Mouse (Mus musculus) intestine, embryonic 16.5 days (tissue): ENCODE measurements around the gene Gpsm2. TPM values are rescaled to one million over a fixed set of nuclear protein-coding genes. Genes with fewer than 3 reads are reported as not detected.
"Not testable (repeated sequence)": the region's sequence is repeated elsewhere in the genome, so short reads cannot be mapped to it uniquely, and the experiment has no call there.

Experiments used
- ATAC-seq: fragments of 200-750 bp; cut with Nextera tagmentation; 2 replicates; pipeline ENCODE4 v1.8.0; 2017; ENCODE audit warnings: moderate TSS enrichment, moderate library complexity
- H3K27ac ChIP-seq: fragments of 300-500 bp; sonication (generic); 2 replicates; pipeline ENCODE4 v1.5.1; 2014; ENCODE audit warnings: mild to moderate bottlenecking, low read length
- H3K27me3 ChIP-seq: fragments of 300-500 bp; sonication (generic); replicated peaks from 2 replicates; pipeline ENCODE4 v1.6.1; 2014; ENCODE audit warnings: low read length, control low read depth, mixed read lengths; ENCODE audit not compliant: control insufficient read depth, insufficient read depth
- H3K36me3 ChIP-seq: fragments of 300-500 bp; sonication (generic); 2 replicates; pipeline ENCODE4 v1.6.1; 2014; ENCODE audit warnings: low read length, control low read depth; ENCODE audit not compliant: control insufficient read depth, insufficient read depth
- H3K4me1 ChIP-seq: fragments of 300-500 bp; sonication (generic); 2 replicates; pipeline ENCODE4 v1.6.1; 2014; ENCODE audit warnings: low read length, control low read depth, mixed read lengths; ENCODE audit not compliant: control insufficient read depth, insufficient read depth
- H3K4me2 ChIP-seq: fragments of 300-500 bp; sonication (generic); 2 replicates; pipeline ENCODE4 v1.6.1; 2014; ENCODE audit warnings: low read depth, low read length, control low read depth
- H3K4me3 ChIP-seq: fragments of 300-500 bp; sonication (generic); 2 replicates; pipeline ENCODE4 v1.5.1; 2014; ENCODE audit warnings: mild to moderate bottlenecking, low read length
- H3K9ac ChIP-seq: fragments of 300-500 bp; sonication (generic); 2 replicates; pipeline ENCODE4 v1.6.1; 2014; ENCODE audit warnings: low read depth, low read length
- H3K9me3 ChIP-seq: fragments of 300-500 bp; sonication (generic); 2 replicates; pipeline ENCODE4 v1.6.1; 2016; ENCODE audit warnings: low read length, control low read depth; ENCODE audit not compliant: control insufficient read depth
- WGBS: fragments of 180-500 bp; shearing (Covaris S2); extraction: QIAGEN DNeasy Blood & Tissue Kit; methylation state at CpG from one replicate; pipeline ENCODE4 v1.1.7; 2014; 5-methylcytosine and 5-hydroxymethylcytosine counted together
- polyA plus RNA-seq: library from polyadenylated mRNA; unstranded; fragments of >200 nt; fragmentation: Nextera tagmentation; extraction: Ambion mirVana; gene quantifications from 2 replicates; pipeline ENCODE4 v1.2.1, GENCODE M21; 2015

Gpsm2 gene
- polyA plus RNA-seq, 1 experiment from 2014 or later: 49.5 TPM

DNA sequence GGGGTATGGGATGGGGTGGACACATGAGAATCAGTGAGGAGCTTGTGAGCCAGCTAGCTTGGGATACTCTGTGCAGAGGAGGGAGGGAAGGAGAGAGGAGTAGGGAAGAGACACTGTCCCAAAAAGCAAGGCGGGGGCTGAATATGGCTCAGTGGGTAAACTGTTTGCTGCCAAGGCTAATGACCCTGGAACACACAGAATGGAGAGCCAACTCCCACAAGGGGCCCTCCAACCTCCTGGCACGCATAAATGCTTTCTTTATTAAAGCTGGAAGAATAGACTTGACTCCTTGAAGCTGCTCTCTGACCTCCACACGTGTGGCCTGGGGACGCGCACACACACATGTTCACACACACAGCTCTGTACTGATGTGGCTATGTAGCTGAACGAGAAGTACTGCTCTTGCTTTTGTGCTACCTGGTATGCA is 33.1 kb downstream of the Gpsm2 start:
- ATAC-seq: no peak
- H3K36me3 ChIP-seq: peaks cover 11% of the 10 kb centered on the region; the same call in 1 of the 2 replicates
- no peaks in the 10 kb centered on the region for H3K27me3 ChIP-seq
- no peak overlapping the region for H3K4me3 ChIP-seq
- WGBS: 88% methylated on average over 6 of the region's 6 CpGs
- no peaks in the 10 kb centered on the region for H3K4me1 ChIP-seq
- H3K4me2 ChIP-seq: no peak overlapping the region
- H3K27ac ChIP-seq: no peak overlapping the region
- no peaks in the 10 kb centered on the region for H3K9me3 ChIP-seq
- no peak overlapping the region for H3K9ac ChIP-seq

GRCm38 (mm10) chr3:108685701-108686100 is 36.4 kb downstream of the Gpsm2 start:
- Histone ChIP-seq H3K4me2 (no peak overlapping the region), H3K4me3 (no peak overlapping the region), H3K36me3 (peaks cover 24% of the 10 kb centered on the region), H3K27me3 (no peaks in the 10 kb centered on the region), H3K4me1 (no peaks in the 10 kb centered on the region), H3K9ac (no peak overlapping the region), H3K27ac (no peak overlapping the region), H3K9me3 (no peaks in the 10 kb centered on the region)
- no peak for ATAC-seq
- 98% methylated on average over 7 of the region's 7 CpGs for WGBS

DNA sequence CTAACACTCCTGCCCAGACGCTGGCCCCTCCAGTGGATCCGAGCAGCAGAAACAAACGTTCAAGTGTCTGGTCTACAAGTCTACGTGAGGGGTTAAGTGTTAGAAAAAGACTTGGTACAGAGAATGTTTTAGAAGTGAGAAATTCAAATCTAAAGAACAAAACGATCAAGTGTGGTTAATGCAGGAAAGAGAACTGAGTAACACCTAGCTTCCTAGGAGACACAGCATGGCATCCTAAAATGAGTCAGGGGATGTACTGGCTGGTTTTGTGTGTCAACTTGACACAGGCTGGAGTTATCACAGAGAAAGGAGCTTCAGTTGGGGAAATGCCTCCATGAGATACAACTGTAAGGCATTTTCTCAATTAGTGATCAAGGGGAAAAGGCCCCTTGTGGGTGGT is 38.5 kb downstream of the Gpsm2 start:
- not testable (repeated sequence) for H3K9ac ChIP-seq, H3K4me2 ChIP-seq, H3K27me3 ChIP-seq, H3K9me3 ChIP-seq, H3K27ac ChIP-seq, H3K4me3 ChIP-seq, ATAC-seq, H3K4me1 ChIP-seq
- 93% methylated on average over 5 of the region's 5 CpGs for WGBS
- H3K36me3 ChIP-seq: peaks cover 24% of the 10 kb centered on the region

- Histone ChIP-seq H3K27ac (no peak overlapping the region), H3K4me2 (no peak overlapping the region), H3K4me1 (no peaks in the 10 kb centered on the region), H3K9me3 (no peaks in the 10 kb centered on the region), H3K36me3 (peaks cover 24% of the 10 kb centered on the region), H3K4me3 (no peak overlapping the region), H3K9ac (no peak overlapping the region), H3K27me3 (no peaks in the 10 kb centered on the region)
- 80% methylated on average over 4 of the region's 4 CpGs for WGBS
- ATAC-seq: no peak
Measured at GRCm38 (mm10) chr3:108681004-108681403, 41.1 kb downstream of the Gpsm2 start.

DNA sequence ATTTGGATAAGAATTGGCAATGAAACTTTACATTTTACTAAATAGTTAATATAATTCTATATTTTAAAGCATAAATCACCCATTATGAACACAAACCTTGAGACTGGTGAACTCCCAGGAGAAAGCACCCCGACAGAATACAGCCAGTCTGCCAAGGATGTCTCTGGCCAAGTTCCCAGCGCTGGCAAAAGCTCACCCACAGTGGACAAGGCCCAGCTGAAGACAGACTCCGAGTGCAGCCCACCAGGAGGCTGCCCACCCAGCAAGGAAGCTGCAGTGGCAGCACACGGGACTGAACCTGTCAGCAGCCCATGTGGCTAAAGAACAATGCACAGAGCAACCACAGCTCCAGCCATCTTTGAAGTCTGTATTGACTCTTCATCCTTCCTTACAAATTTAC is 45.5 kb downstream of the Gpsm2 start:
- no peak for ATAC-seq
- Histone ChIP-seq H3K9me3 (no peaks in the 10 kb centered on the region), H3K4me3 (no peak overlapping the region), H3K27me3 (no peaks in the 10 kb centered on the region), H3K4me1 (no peaks in the 10 kb centered on the region), H3K36me3 (peaks cover 22% of the 10 kb centered on the region), H3K9ac (no peak overlapping the region), H3K4me2 (no peak overlapping the region), H3K27ac (no peak overlapping the region)
- WGBS: 71% methylated on average over 4 of the region's 4 CpGs

- WGBS: 75% methylated on average over 1 of the region's 1 CpGs
- H3K4me3 ChIP-seq: no peak overlapping the region
- H3K9ac ChIP-seq: no peak overlapping the region
- ATAC-seq: no peak
- H3K36me3 ChIP-seq: peaks cover 8% of the 10 kb centered on the region
- H3K4me1 ChIP-seq: no peaks in the 10 kb centered on the region
- no peak overlapping the region for H3K27ac ChIP-seq
- no peaks in the 10 kb centered on the region for H3K9me3 ChIP-seq
- no peaks in the 10 kb centered on the region for H3K27me3 ChIP-seq
- no peak overlapping the region for H3K4me2 ChIP-seq
Measured at GRCm38 (mm10) chr3:108660941-108661340, 61.2 kb downstream of the Gpsm2 start.

- WGBS: 90% methylated on average over 9 of the region's 9 CpGs
- H3K4me1 ChIP-seq: peaks cover 9% of the 10 kb centered on the region
- no peak for ATAC-seq
Measured at GRCm38 (mm10) chr3:108658612-108659011, 63.5 kb downstream of the Gpsm2 start.

GRCm38 (mm10) chr3:108655486-108655885 is 66.6 kb downstream of the Gpsm2 start:
- ATAC-seq: no peak

More at GRCm38 (mm10) chr3:108658612-108659011, 63.5 kb downstream of the Gpsm2 start:
- H3K27me3 ChIP-seq: no peaks in the 10 kb centered on the region
- H3K4me2 ChIP-seq: no peak overlapping the region
- peaks cover 4% of the 10 kb centered on the region for H3K36me3 ChIP-seq
- H3K9me3 ChIP-seq: no peaks in the 10 kb centered on the region
- H3K27ac ChIP-seq: no peak overlapping the region
- no peak overlapping the region for H3K9ac ChIP-seq
- no peak overlapping the region for H3K4me3 ChIP-seq

GRCm38 (mm10) chr3:108654566-108654965 is 67.5 kb downstream of the Gpsm2 start:
- H3K4me2 ChIP-seq: peak overlapping the region; percentile 73
- peak overlapping the region; percentile 92 for H3K4me3 ChIP-seq
- H3K27me3 ChIP-seq: no peaks in the 10 kb centered on the region
- H3K36me3 ChIP-seq: no peaks in the 10 kb centered on the region
- peaks cover 9% of the 10 kb centered on the region for H3K4me1 ChIP-seq
- WGBS: 24% methylated on average over 14 of the region's 14 CpGs
- no peak for ATAC-seq
- no peaks in the 10 kb centered on the region for H3K9me3 ChIP-seq
- peak overlapping the region; percentile 98 for H3K9ac ChIP-seq
- no peak overlapping the region for H3K27ac ChIP-seq

More at GRCm38 (mm10) chr3:108655486-108655885, 66.6 kb downstream of the Gpsm2 start:
- Histone ChIP-seq H3K27me3 (no peaks in the 10 kb centered on the region), H3K9ac (no peak overlapping the region), H3K36me3 (no peaks in the 10 kb centered on the region), H3K4me2 (no peak overlapping the region), H3K4me3 (no peak overlapping the region), H3K9me3 (no peaks in the 10 kb centered on the region), H3K4me1 (peaks cover 9% of the 10 kb centered on the region), H3K27ac (no peak overlapping the region)
- 86% methylated on average over 7 of the region's 7 CpGs for WGBS

- ATAC-seq: peak; percentile 98
- no peaks in the 10 kb centered on the region for H3K27me3 ChIP-seq
- no peaks in the 10 kb centered on the region for H3K9me3 ChIP-seq
- peak within 1 kb of the TSS; percentile 80 for H3K27ac ChIP-seq
- H3K4me1 ChIP-seq: peaks cover 9% of the 10 kb centered on the region
- peak within 1 kb of the TSS; percentile 98 for H3K9ac ChIP-seq
- H3K4me2 ChIP-seq: peak within 1 kb of the TSS; percentile 73
- under 1% methylated on average over 57 of the region's 57 CpGs for WGBS
- H3K4me3 ChIP-seq: peak within 1 kb of the TSS; percentile 92
- no peaks in the 10 kb centered on the region for H3K36me3 ChIP-seq
Measured at GRCm38 (mm10) chr3:108653710-108654379, 68.3 kb downstream of the Gpsm2 start, which contains the start of gene Clcc1. Gene Clcc1, plus strand, starts transcription at chr3:108653913.
